Mouse (Mus musculus) gastrocnemius, postnatal 14 days (tissue): ENCODE measurements around the gene Plcg1. TPM values are rescaled to one million over a fixed set of nuclear protein-coding genes. Genes with fewer than 3 reads are reported as not detected.

Source experiments
- DNase-seq: peaks from one replicate; pipeline ENCODE4 v3.0.0; 2021; ENCODE audit warnings: mixed read lengths
- intact Hi-C: fragments of 180-260 bp; cut with DNase I; formaldehyde crosslinking; loops from one replicate; pipeline ENCODE4 v1.15.1; 2025; ENCODE audit warnings: low total_unique reads
- total RNA-seq, 2 experiments: library from RNA; stranded (reverse); gene quantifications; 2 replicates each; pipeline ENCODE4 v1.2.3; 2021

Gene Plcg1
- total RNA-seq, 2 experiments from 2014 or later: 28.5 to 36.3 TPM

- intact Hi-C loops: no loop called here
- no peak for DNase-seq
These were observed 1.4 kb downstream of the Plcg1 start for GRCm38 (mm10) chr2:160732420-160732995.

- no peak for DNase-seq
- intact Hi-C loops: no loop called here
These were observed 2.0 kb downstream of the Plcg1 start for GRCm38 (mm10) chr2:160733131-160733531.

GRCm38 (mm10) chr2:160734331-160734730 lies 3.2 kb downstream of the Plcg1 start:
- intact Hi-C loops: no loop called here

DNA sequence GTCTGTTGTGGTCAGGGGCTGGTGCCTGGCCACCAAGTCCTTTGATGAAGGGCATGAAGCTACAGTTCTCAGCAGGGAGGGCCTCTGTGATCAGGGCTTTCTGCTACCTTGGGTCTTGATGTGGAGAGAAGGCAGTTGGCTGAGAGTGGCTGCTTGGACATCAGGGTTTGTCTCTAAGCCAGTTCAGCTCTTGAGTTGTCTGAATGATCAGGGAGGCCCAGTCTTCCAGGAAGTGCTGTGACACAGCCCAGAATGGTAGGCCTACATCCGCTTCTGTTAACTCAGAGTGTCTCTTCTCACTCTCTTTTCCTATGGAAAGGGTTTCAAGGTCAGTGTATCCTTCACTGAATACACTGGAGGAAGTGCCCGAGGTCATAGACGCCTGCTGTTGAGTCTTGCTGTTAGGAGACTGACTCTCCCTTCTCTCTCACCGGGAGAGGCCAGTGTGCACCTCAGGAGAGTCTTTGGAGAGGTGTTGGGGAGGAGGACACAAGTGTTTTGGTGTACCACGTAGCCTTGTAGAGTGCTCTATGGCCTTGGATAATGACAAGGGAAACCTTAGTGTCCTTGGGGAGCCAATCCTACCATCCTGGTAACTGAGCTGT lies 4.7 kb downstream of the Plcg1 start:
- no peak for DNase-seq
- intact Hi-C loops: no loop called here

More at GRCm38 (mm10) chr2:160734331-160734730, 3.2 kb downstream of the Plcg1 start:
- no peak for DNase-seq

DNA sequence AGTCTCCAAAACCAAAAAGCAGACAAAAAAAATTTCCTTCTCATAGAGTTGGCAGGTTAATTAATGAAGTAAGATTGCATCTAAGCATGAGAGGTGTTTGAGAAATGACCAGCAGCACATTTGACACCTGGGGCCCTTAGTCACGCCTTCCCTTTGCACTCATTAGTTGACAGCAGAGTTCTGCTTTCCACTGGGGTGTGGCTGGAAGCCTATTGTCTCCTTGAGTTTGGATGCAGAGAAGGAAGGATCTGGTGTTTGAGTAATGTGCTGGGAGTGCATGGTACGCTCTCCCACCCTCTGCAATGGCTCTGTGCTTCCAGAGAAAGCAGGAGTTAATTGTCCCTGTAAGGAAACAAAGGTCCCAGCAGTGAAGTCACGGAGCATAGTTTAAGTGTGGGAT lies 5.4 kb downstream of the Plcg1 start:
- intact Hi-C loops: no loop called here
- no peak for DNase-seq

DNA sequence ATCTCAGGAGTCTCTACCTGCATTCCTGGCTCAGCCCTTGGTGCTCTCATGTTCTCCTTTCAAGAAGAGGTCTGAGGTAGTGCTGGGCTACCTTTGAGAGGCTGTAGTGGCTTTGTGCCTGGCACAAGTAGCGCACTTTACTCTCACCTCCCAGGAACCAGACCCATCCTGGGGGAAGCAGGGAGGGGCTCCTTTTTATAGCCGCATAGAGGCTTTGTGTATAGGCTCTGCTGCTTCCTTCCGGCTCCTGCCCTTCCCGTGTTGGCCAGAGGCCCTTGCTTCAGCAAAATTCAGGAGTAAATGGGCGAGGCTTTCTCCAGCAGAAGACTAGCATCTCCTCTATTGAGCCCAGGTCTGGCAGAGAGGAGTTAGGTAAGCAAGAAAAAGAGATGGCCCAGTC lies 7.3 kb downstream of the Plcg1 start:
- DNase-seq: no peak
- intact Hi-C loops: no loop called here

DNA sequence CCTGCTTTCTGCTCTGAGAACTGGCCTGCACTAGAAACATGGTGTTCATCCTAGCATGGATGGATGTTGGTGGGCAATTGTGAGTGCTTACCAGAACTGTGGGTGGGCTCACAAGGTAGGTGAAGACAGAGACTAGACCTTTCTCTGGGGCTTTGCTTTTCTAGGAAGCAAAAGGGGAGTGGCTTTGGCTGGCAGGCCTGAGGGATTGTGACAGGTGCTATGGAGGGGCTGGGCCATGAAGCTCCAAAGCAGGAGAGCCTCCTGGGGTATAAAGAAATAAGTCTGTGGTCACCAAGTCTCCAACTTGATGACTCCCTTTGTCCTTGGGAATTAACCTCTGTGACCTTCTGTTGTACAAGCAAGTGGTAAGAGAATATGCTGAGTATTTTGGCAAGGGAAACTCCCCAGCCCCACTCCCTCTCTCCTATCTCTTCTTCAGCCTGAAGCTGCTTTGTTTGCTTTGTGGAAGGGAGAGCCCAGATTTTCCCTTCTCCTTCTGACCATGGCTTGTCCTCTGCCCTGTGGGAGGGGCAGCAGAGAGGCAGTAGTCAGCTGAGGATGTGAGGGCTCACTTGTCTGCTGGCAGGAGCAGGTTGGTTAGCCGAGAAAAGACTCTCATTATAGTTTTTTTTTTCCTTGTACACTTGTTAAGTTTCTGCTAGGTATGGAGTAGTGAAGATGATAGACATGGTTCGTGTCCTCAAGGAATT lies 8.7 kb downstream of the Plcg1 start:
- intact Hi-C loops: no loop called here

DNA sequence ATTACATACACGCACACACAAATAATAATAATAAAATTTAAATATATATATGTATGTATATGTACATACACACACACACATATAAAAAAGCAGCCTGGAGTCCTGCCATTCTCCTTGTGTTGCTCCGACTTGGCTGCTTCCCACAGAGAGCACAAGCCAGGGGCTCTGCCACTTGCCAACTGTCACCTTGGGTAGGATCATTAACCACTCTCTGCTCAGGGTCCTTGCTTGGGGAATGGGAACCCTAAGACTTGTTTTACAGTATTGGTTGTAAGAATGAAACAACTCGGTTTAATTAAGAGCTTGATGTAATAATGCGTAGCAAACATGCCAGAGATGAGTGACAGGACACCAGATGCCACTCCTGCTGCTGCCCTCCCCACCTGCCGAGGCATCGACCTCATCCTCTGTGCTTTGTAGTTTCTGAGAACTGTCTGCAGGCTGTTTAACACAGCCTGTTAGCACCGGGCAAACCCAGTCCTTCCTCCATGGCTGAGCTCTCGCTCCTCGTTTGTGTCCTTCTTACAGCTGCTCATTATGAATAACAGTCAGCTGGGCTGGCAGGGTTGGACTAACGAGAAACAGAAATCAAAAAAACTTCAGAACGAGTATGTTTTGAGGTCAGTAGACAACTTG lies 9.5 kb downstream of the Plcg1 start:
- DNase-seq: no peak
- intact Hi-C loops: no loop called here

More for the DNA sequence above, 8.7 kb downstream of the Plcg1 start:
- DNase-seq: no peak

DNA sequence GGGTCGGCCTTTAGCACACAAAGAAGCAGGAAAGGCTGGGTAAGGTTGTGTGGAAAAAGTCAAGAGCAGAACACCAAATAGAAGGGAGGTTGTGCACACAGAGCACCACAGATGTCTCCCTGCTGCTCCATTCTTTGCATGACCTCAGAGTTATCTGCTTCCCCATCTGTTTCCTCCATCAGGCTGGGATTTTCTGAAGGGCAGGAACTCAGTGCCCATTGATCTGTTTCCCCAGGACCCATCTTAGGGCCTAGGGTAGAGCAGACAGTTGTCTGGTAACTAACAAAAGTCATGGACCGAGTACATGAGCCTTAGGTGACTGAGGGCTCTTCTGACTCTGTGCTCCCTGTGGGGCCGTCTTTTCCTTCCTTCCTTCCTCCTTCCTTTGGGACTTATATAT lies 10.5 kb downstream of the Plcg1 start:
- no peak for DNase-seq
- intact Hi-C loops: no loop called here

DNA sequence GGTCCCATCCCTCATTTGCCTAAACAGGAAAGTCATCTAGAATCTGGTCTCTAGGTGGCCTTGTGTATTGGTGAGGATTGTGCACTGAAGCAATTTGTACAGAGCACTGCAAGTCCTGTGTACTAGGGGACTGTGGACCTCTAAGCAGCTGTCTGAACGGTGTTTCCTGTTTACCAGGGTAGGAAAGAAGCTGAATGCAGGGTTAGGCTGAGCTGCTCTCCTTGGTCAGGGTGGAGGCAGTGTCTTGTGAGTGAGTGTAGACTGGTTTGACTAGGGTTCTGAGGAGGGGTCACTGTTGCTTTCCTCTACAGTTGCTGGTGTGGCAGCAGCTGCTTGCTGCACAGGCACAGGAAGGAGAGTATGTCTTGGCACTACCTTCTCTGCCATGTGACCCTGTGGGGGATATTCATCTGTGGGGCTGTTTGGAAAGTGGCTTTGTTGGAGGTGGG lies 11.1 kb downstream of the Plcg1 start:
- DNase-seq: no peak
- intact Hi-C loops: no loop called here

DNA sequence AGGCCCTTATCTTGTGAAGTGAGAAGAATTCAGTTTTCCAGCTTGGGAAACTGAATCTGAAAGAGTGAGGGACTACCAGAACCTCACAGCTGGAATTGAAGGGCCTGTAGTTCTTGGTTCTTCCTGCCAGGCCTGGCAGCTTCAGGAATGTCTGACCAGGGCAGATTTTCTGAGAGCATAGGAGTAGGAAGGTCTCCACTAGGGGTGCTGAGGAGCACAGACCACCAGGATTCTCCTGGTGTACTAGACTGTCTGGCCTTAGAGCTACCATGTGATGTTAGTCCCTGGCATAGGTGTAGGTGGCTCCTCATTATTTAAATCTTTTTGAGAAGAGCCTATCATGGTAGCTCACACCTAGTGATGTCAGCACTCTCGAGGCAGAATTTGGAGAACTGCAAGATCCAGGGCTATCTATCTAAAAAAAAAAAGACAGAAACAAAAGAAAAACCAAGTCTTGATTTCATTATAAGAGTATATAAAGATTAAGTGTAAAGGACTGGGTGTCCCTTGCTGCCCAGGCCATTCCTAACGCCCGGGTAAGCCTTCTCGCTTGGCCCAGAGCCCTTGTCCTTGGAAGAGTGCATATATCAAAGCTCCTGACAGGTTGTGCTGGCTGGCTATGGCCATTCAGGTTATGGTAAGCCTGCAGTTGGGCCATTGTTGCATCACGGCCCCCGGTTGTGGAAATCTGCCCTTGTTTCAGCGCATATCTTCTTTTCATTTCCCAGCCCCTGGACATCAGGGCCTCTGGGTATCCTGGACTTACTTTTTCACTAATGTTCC lies 13.1 kb downstream of the Plcg1 start:
- intact Hi-C loops: no loop called here
- peak; percentile 78 for DNase-seq

DNA sequence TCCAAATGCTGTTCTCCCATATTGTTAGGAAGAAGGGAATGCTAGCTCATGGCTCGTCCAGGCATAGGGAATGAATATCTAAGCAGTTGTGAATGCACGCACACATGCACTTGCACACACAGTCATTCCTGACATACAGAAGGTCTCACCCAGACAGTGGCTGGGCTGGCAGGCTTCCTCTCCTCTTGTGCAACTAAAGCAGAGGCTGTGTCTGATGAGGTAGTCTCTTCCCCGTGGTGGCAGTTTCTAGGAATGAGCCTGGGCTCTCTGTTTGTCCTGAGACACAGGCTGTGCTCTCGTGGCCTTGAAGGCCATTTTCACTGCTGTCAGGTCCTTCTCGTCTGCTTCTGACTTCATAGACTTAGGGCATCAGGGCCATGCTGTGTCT lies 13.7 kb downstream of the Plcg1 start:
- peak; percentile 41 for DNase-seq

GRCm38 (mm10) chr2:160745497-160745896 lies 14.4 kb downstream of the Plcg1 start:
- DNase-seq: no peak
- intact Hi-C loops: no loop called here

More for the DNA sequence above, 13.7 kb downstream of the Plcg1 start:
- intact Hi-C loops: no loop called here

DNA sequence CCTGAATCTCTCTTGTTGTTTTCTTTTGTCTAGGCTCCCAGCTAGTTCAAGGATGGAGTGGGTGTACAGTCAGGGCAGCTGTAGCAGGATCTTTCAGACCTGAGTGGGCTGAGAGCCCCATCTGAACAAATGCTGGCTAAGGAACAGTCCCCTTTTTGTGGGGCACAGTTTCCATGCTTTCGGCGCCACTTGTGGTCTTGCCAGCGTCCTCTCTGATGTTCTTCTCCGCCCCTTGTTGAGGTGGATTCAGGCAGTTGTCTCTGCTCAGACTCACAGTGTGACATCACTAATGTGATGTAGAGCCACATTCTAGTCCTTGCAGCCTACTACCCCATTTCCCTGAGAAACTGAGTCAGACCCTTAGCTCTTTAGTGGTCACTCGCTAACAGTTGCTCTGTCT lies 15.5 kb downstream of the Plcg1 start:
- no peak for DNase-seq
- intact Hi-C loops: no loop called here

- no peak for DNase-seq
- intact Hi-C loops: no loop called here
These were observed 16.0 kb downstream of the Plcg1 start for GRCm38 (mm10) chr2:160747075-160747474.

DNA sequence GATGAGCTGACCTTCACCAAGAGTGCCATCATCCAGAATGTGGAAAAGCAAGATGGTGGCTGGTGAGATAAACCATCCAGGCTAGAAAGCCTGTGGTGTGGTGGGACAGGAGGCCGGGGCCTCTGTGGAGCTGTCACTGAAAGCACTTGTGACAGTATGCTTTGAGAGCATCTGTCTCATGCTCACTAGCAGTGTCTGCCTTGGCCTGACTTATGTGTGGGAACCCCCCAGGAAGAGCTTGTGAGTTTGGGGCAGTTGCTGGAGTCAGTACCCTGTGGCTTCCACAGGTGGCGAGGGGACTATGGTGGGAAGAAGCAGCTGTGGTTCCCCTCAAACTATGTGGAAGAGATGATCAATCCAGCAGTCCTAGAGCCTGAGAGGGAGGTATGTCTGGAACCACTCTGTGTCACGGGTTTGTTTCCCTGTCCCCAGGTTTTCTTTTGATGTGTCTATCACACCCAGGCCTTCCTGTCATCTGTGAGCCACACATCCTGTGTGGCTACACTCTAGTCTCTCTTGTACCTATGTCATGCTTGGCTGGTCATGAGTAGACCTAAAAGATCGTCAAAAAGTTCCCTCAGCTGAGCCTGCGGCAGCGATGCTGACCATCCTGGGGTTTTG lies 25.6 kb downstream of the Plcg1 start:
- DNase-seq: no peak
- intact Hi-C loops: no loop called here

- DNase-seq: peak; percentile 42
- intact Hi-C loops: loop anchor here (5.0 kb wide), 1 partner anchor 127 kb away; no protein-coding TSS in a partner anchor
These were observed 29.5 kb downstream of the Plcg1 start for GRCm38 (mm10) chr2:160760433-160761184.

- intact Hi-C loops: loop anchor here (2.0 to 5.0 kb wide), 2 partner anchors 31 to 123 kb away; no protein-coding TSS in a partner anchor
- no peak for DNase-seq
These were observed 32.7 kb downstream of the Plcg1 start for GRCm38 (mm10) chr2:160763816-160764215.
